Mouse (Mus musculus): Measurements from ENCODE around the gene Plpp1. TPM values are rescaled to one million over a fixed set of nuclear protein-coding genes. Genes with fewer than 3 reads are reported as not detected.

Gene Plpp1
- polyA plus RNA-seq, 1 experiment from 2014 or later = 46.9 TPM

DNA sequence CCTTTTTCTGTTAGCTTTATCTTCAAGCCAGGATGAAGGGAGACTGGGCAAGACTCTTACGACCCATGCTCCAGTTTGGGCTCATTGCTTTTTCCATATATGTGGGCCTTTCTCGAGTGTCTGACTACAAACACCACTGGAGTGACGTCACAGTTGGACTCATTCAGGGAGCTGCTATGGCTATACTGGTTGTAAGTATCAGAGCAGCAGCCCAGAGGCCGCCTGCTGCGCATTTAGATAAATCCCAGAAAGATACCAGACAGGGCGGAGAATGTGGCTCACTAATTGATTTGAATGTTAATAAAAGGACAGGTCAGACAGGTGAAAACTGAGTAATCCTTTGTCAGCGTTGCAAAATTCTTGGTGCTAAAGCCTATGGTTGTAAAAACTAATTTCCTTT lies 66.2 kb downstream of the Plpp1 start:
- Histone ChIP-seq H3K4me3 (no peak overlapping the region), H3K9ac (no peak overlapping the region), H3K4me1 (no peaks in the 10 kb centered on the region), H3K36me3 (peaks cover 83% of the 10 kb centered on the region), H3K27ac (no peak overlapping the region), H3K27me3 (no peaks in the 10 kb centered on the region), H3K4me2 (no peak overlapping the region), H3K9me3 (no peaks in the 10 kb centered on the region)
- 88% methylated on average over 7 of the region's 7 CpGs for WGBS
- ATAC-seq (ENCODE audit: insufficient number of reproducible peaks, insufficient read depth, low FRiP score, low TSS enrichment, low read depth) = no peak

DNA sequence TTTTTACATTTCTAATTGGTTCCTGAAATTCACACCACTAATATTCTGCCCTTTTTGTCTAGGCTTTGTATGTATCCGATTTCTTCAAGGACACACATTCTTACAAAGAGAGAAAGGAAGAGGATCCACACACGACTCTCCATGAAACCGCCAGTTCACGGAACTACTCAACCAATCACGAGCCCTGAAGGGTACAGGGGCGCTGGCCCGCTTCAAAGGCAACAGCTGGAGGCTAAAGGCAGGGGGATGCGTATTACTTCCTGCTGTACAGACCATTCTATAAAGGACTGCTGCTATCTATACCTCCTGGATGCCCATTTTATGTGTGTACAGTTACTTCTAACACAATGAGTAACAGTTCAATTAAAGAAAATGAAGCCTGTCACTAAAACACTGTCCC lies 66.8 kb downstream of the Plpp1 start:
- H3K27me3 ChIP-seq = no peaks in the 10 kb centered on the region
- WGBS = 92% methylated on average over 8 of the region's 8 CpGs
- no peak overlapping the region for H3K9ac ChIP-seq
- ATAC-seq (ENCODE audit: insufficient number of reproducible peaks, insufficient read depth, low FRiP score, low TSS enrichment, low read depth) = no peak
- H3K27ac ChIP-seq = no peak overlapping the region
- H3K4me1 ChIP-seq = no peaks in the 10 kb centered on the region
- peaks cover 89% of the 10 kb centered on the region for H3K36me3 ChIP-seq
- no peaks in the 10 kb centered on the region for H3K9me3 ChIP-seq
- H3K4me2 ChIP-seq = no peak overlapping the region
- H3K4me3 ChIP-seq = no peak overlapping the region

DNA sequence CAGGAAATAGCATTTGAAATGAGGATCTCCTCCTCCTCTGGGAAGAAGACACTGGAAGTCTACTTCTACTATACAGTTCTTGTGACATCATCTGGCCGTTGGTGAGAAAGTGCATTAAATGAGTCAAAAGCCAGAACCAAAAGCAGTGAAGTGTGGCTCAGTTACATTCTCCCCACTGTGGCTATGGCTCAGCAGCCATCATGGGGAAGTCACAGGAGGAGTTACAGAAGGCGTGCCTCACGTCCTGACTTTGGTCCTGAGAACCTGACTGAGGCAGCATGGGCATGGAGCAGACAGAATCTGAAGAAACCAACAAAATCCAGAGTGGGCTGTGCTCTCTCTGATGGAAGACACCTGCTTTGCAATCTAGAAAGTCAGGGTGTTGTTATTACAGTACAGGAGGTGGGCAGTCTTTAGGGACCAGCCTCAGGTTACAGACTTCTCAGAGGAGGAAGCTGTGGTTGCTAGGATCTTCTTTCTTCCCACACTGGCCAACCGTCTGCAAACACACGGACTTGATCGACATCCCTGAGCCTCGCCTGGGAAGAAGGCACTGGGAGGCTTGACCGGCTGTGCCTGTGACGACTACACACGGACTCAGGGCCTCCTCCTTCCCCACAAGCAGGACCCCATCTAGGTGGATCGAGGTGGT lies 69.6 kb downstream of the Plpp1 start:
- H3K36me3 ChIP-seq = peaks cover 84% of the 10 kb centered on the region
- no peak overlapping the region for H3K27ac ChIP-seq
- H3K9ac ChIP-seq = no peak overlapping the region
- no peak overlapping the region for H3K4me2 ChIP-seq
- no peak overlapping the region for H3K4me3 ChIP-seq
- no peaks in the 10 kb centered on the region for H3K27me3 ChIP-seq
- H3K4me1 ChIP-seq = no peaks in the 10 kb centered on the region
- ATAC-seq (ENCODE audit: insufficient number of reproducible peaks, insufficient read depth, low FRiP score, low TSS enrichment, low read depth) = no peak
- no peaks in the 10 kb centered on the region for H3K9me3 ChIP-seq
- WGBS = 80% methylated on average over 11 of the region's 11 CpGs

GRCm38 (mm10) chr13:112871500-112872266 lies 71.1 kb downstream of the Plpp1 start:
- Histone ChIP-seq H3K4me2 (no peak overlapping the region), H3K9ac (no peak overlapping the region), H3K27me3 (no peaks in the 10 kb centered on the region), H3K4me3 (no peak overlapping the region), H3K9me3 (no peaks in the 10 kb centered on the region), H3K27ac (no peak overlapping the region), H3K4me1 (no peaks in the 10 kb centered on the region), H3K36me3 (peaks cover 77% of the 10 kb centered on the region)
- no peak for ATAC-seq (ENCODE audit: insufficient number of reproducible peaks, insufficient read depth, low FRiP score, low TSS enrichment, low read depth)
- 84% methylated on average over 17 of the region's 17 CpGs for WGBS

DNA sequence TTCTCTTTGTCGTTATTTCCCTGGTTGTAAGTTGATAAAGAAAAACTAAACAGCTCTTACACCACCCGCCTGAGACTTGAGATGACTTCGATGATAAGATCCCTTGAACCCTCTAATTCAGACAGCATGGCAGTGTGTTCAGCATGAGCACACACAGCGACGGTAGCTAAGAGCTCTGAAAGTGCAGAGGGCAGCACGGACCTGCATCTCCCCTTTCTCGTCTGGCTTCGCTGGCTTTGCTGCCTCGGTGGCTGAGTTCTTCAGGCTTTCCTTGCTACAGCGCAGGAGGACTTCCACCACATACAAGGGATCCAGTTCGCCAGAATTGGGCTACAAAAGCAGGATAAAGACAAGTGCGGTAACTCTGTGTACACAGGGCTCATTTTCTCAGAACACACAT lies 86.6 kb downstream of the Plpp1 start:
- no peaks in the 10 kb centered on the region for H3K9me3 ChIP-seq
- H3K27ac ChIP-seq = no peak overlapping the region
- no peak overlapping the region for H3K4me3 ChIP-seq
- peaks cover 76% of the 10 kb centered on the region for H3K36me3 ChIP-seq
- no peak overlapping the region for H3K4me2 ChIP-seq
- ATAC-seq (ENCODE audit: insufficient number of reproducible peaks, insufficient read depth, low FRiP score, low TSS enrichment, low read depth) = no peak
- H3K27me3 ChIP-seq = no peaks in the 10 kb centered on the region
- no peaks in the 10 kb centered on the region for H3K4me1 ChIP-seq
- 86% methylated on average over 12 of the region's 12 CpGs for WGBS
- H3K9ac ChIP-seq = no peak overlapping the region

- H3K9ac ChIP-seq = no peak overlapping the region
- no peak overlapping the region for H3K4me3 ChIP-seq
- WGBS = 91% methylated on average over 3 of the region's 3 CpGs
- no peak for ATAC-seq (ENCODE audit: insufficient number of reproducible peaks, insufficient read depth, low FRiP score, low TSS enrichment, low read depth)
- no peak overlapping the region for H3K27ac ChIP-seq
- no peaks in the 10 kb centered on the region for H3K4me1 ChIP-seq
- H3K4me2 ChIP-seq = no peak overlapping the region
- no peaks in the 10 kb centered on the region for H3K9me3 ChIP-seq
- no peaks in the 10 kb centered on the region for H3K27me3 ChIP-seq
- H3K36me3 ChIP-seq = peaks cover 69% of the 10 kb centered on the region
These were observed 101.6 kb downstream of the Plpp1 start for GRCm38 (mm10) chr13:112902176-112902575.

- no peaks in the 10 kb centered on the region for H3K4me1 ChIP-seq
- no peak overlapping the region for H3K4me2 ChIP-seq
- no peaks in the 10 kb centered on the region for H3K27me3 ChIP-seq
- no peak for ATAC-seq (ENCODE audit: insufficient number of reproducible peaks, insufficient read depth, low FRiP score, low TSS enrichment, low read depth)
- H3K4me3 ChIP-seq = no peak overlapping the region
- peaks cover 54% of the 10 kb centered on the region for H3K36me3 ChIP-seq
- 64% methylated on average over 4 of the region's 4 CpGs for WGBS
- no peak overlapping the region for H3K9ac ChIP-seq
- no peak overlapping the region for H3K27ac ChIP-seq
- no peaks in the 10 kb centered on the region for H3K9me3 ChIP-seq
These were observed 109.1 kb downstream of the Plpp1 start for GRCm38 (mm10) chr13:112909663-112910062.

GRCm38 (mm10) chr13:112910434-112910833 lies 109.8 kb downstream of the Plpp1 start:
- Histone ChIP-seq H3K9ac (no peak overlapping the region), H3K27me3 (no peaks in the 10 kb centered on the region), H3K4me2 (no peak overlapping the region), H3K4me1 (no peaks in the 10 kb centered on the region), H3K9me3 (no peaks in the 10 kb centered on the region), H3K4me3 (no peak overlapping the region), H3K27ac (no peak overlapping the region), H3K36me3 (peaks cover 47% of the 10 kb centered on the region)
- no peak for ATAC-seq (ENCODE audit: insufficient number of reproducible peaks, insufficient read depth, low FRiP score, low TSS enrichment, low read depth)
- 87% methylated on average over 4 of the region's 4 CpGs for WGBS

Other genes with a start within 250 kb of the Plpp1 start
- gene Il31ra, start 206.4 kb upstream of the Plpp1 start, polyA plus RNA-seq (2015; fragmentation: Nextera tagmentation; extraction: Ambion mirVana) = 0.25 and 0.32 TPM in 2 replicates
- 0.41 and 0.85 TPM in 2 replicates for gene Ddx4, start 148.3 kb upstream of the Plpp1 start, polyA plus RNA-seq (2015; fragmentation: Nextera tagmentation; extraction: Ambion mirVana)
- gene Slc38a9, start 140.0 kb upstream of the Plpp1 start, polyA plus RNA-seq (2015; fragmentation: Nextera tagmentation; extraction: Ambion mirVana) = 17.7 and 20.9 TPM in 2 replicates
- gene Mtrex, start 126.6 kb downstream of the Plpp1 start, polyA plus RNA-seq (2015; fragmentation: Nextera tagmentation; extraction: Ambion mirVana) = 74.7 and 78.6 TPM in 2 replicates
- gene Dhx29, start 126.7 kb downstream of the Plpp1 start, polyA plus RNA-seq (2015; fragmentation: Nextera tagmentation; extraction: Ambion mirVana) = 31.6 and 44.2 TPM in 2 replicates
- 0.63 and 1.1 TPM in 2 replicates for gene Ccno, start 187.0 kb downstream of the Plpp1 start, polyA plus RNA-seq (2015; fragmentation: Nextera tagmentation; extraction: Ambion mirVana)
- gene Mcidas, start 193.1 kb downstream of the Plpp1 start, polyA plus RNA-seq (2015; fragmentation: Nextera tagmentation; extraction: Ambion mirVana) = 0.21 and 0.34 TPM in 2 replicates
- gene Cdc20b, start 234.3 kb downstream of the Plpp1 start, polyA plus RNA-seq (2015; fragmentation: Nextera tagmentation; extraction: Ambion mirVana) = 0.14 TPM in 1 of 2 replicates, not detected in the other
- gene Gpx8, start 245.6 kb downstream of the Plpp1 start, polyA plus RNA-seq (2015; fragmentation: Nextera tagmentation; extraction: Ambion mirVana) = 181 and 205 TPM in 2 replicates

All from embryonic facial prominence, embryonic 13.5 days (tissue).